Mouse (Mus musculus) C2C12 (cell line): ENCODE data around the gene Sav1.

Experiments
- CEBPB ChIP-seq: IDR thresholded peaks from one replicate; pipeline ENCODE4 v1.6.1; 2011; ENCODE audit warnings: low read depth, mild to moderate bottlenecking, control low read depth, moderate library complexity
- CTCF ChIP-seq: IDR thresholded peaks from one replicate; pipeline ENCODE4 v1.5.1; 2011; ENCODE audit not compliant: control insufficient read depth, insufficient read depth, insufficient read length
- MAX ChIP-seq: IDR thresholded peaks from one replicate; pipeline ENCODE4 v1.6.1; 2011; ENCODE audit warnings: mild to moderate bottlenecking, control low read depth
- MYOG ChIP-seq: IDR thresholded peaks from one replicate; pipeline ENCODE4 v1.6.1; 2011; ENCODE audit not compliant: control insufficient read depth, insufficient read length; ENCODE audit errors: extremely low read depth

DNA sequence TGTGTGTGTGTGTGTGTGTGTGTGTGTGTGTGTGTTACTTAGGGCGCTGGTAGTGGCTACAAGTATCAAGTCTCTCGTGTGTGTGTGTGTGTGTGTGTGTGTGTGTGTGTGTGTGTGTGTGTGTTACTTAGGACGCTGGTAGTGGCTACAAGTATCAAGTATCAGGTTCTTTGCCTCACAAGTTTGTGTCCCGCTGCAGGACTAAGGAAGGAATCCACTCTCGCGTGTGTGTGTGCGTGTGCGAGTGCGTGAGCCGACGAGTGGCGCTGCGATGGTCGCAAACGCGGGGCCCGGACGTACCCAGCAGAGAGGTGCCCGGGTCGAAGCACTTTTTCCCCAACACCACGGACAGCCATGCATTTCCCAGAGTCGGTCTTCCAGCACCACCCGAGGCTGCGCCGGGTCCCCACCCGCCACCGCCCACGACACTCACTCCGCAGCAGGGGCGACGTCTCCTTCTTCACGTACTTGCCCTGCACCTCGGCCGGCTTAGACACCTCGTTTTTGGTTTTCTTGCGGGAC is 500 bp downstream of the Sav1 start:
- TF ChIP-seq CEBPB (no peak), CTCF (no peak), MAX (no peak), MYOG (no peak)
